Mouse (Mus musculus): ENCODE data around the gene Adam19. TPM values are rescaled to one million over a fixed set of nuclear protein-coding genes. Genes with fewer than 3 reads are reported as not detected.

The Adam19 gene
- polyA plus RNA-seq, 1 experiment, result 21.3 TPM

DNA sequence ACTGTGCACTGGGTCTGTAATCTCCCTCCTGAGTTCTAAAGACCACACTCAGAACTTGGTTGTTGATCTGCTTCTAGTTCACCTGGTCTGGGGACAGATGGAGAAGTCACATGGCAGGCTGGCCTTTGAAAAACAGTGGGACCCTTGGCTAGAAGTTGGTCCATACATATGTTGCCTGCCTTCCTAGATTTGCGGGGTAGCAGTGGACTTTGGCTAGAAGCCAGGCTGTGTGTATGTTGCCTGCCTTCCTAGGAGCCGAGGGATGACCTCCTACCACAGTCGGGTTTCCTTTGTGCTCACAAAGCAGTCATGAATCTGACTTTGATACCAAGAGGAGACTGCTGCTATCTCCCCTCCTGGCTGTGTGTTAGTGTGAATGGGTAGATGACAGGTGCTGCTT is 41.3 kb downstream of the Adam19 start:
- H3K36me3 ChIP-seq (ENCODE audit: control insufficient read depth, insufficient read depth, low read length), result peaks cover 17% of the 10 kb centered on the region
- no peaks in the 10 kb centered on the region for H3K4me1 ChIP-seq (ENCODE audit: control insufficient read depth, insufficient read depth, insufficient read length)
- H3K4me3 ChIP-seq (ENCODE audit: extremely low read depth, insufficient read depth, insufficient read length), result no peak overlapping the region
- no peaks in the 10 kb centered on the region for H3K27me3 ChIP-seq (ENCODE audit: control insufficient read depth, insufficient read depth, low read length)
- no peak overlapping the region for H3K27ac ChIP-seq (ENCODE audit: insufficient read depth, low read length)
- TF ChIP-seq CTCF (IDR thresholded peaks at IDR 0.05; ENCODE audit: extremely low read depth, insufficient read depth, insufficient read length, insufficient replicate concordance), result no peak
- DNase-seq (ENCODE audit: low read depth in 1 of 2, low spot score in 2 of 2), result no peak
- 88% methylated on average over 3 of the region's 3 CpGs for WGBS

DNA sequence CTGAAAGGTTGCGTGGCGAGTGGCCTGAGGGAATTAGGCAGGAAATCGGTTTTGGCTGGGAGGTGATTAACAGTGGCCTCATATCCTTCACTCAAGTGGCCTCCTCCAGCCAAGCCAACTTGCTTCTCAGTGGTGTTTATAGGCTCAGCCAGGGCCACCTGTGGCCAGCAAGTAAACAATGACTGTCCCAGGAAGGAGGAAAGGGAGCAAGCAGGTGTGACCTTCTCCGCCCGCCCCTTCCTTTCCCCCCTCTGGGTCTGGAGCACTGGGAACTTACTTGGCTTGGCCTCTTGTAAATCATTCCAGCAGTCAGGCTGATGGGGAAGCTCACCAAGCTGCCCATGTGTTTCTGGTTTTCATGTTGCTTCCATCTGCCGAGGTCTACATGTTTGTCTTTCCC is 46.3 kb downstream of the Adam19 start:
- no peaks in the 10 kb centered on the region for H3K27me3 ChIP-seq (ENCODE audit: control insufficient read depth, insufficient read depth, low read length)
- no peak overlapping the region for H3K4me3 ChIP-seq (ENCODE audit: extremely low read depth, insufficient read depth, insufficient read length)
- WGBS, result 80% methylated on average over 5 of the region's 6 CpGs
- H3K27ac ChIP-seq (ENCODE audit: insufficient read depth, low read length), result no peak overlapping the region
- DNase-seq (ENCODE audit: low read depth in 1 of 2, low spot score in 2 of 2), result no peak
- TF ChIP-seq POLR2A (IDR thresholded peaks at IDR 0.05; ENCODE audit: low read depth, low read length) (no peak), CTCF (IDR thresholded peaks at IDR 0.05; ENCODE audit: extremely low read depth, insufficient read depth, insufficient read length, insufficient replicate concordance) (no peak)
- no peaks in the 10 kb centered on the region for H3K4me1 ChIP-seq (ENCODE audit: control insufficient read depth, insufficient read depth, insufficient read length)
- peaks cover 13% of the 10 kb centered on the region for H3K36me3 ChIP-seq (ENCODE audit: control insufficient read depth, insufficient read depth, low read length)

DNA sequence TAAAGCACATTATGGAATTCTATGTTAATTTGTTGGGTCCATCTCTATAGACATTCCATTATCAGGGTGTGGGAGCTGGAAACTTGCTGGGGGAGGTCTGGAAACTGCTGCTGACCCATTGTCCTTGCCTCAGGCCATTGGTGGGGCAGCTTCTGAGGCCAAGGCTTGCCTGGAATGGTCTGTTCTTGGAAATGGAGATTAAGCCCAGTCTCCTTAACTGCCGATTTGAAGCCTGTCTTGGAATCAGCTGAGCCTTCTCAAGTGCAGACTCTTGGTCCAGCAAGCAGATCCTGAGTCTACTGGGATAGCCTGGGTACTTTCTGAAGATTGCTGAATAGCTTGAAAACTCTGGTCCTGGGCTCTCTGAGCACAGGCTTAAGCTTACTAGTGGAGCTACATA is 51.3 kb downstream of the Adam19 start:
- Histone ChIP-seq H3K27ac (ENCODE audit: insufficient read depth, low read length) (no peak overlapping the region), H3K4me1 (ENCODE audit: control insufficient read depth, insufficient read depth, insufficient read length) (no peaks in the 10 kb centered on the region; the same call in 1 of the 2 replicates), H3K36me3 (ENCODE audit: control insufficient read depth, insufficient read depth, low read length) (peaks cover 1% of the 10 kb centered on the region; the same call in 1 of the 2 replicates), H3K27me3 (ENCODE audit: control insufficient read depth, insufficient read depth, low read length) (no peaks in the 10 kb centered on the region), H3K4me3 (ENCODE audit: extremely low read depth, insufficient read depth, insufficient read length) (no peak overlapping the region)
- DNase-seq (ENCODE audit: low read depth in 1 of 2, low spot score in 2 of 2), result no peak
- TF ChIP-seq CTCF (IDR thresholded peaks at IDR 0.05; ENCODE audit: extremely low read depth, insufficient read depth, insufficient read length, insufficient replicate concordance), result no peak
- no peak for TF ChIP-seq POLR2A (IDR thresholded peaks at IDR 0.05; ENCODE audit: low read depth, low read length)
- WGBS, result 88% methylated on average over 1 of the region's 1 CpGs

DNA sequence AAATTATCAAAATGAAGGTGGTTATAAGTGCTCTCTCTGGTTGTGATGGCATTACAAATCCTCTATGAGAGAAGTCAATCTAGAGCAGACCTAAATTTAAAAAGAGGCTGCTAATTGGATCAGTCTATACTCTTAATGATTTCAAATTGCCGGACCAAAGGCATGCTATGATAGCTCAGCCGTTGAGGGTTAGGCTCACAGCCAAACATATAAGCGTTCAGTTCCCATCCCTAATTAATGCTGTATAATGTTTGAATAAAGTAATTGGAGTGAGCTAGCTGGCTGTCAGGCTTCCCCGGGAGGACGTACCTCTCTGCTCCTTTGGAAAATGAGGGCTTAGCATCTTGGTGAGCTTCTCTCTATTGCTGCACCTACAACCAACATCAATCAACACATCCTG is 53.4 kb downstream of the Adam19 start:
- no peak for TF ChIP-seq POLR2A (IDR thresholded peaks at IDR 0.05; ENCODE audit: low read depth, low read length)
- TF ChIP-seq CTCF (IDR thresholded peaks at IDR 0.05; ENCODE audit: extremely low read depth, insufficient read depth, insufficient read length, insufficient replicate concordance), result no peak
- Histone ChIP-seq H3K4me3 (ENCODE audit: extremely low read depth, insufficient read depth, insufficient read length) (no peak overlapping the region), H3K27me3 (ENCODE audit: control insufficient read depth, insufficient read depth, low read length) (no peaks in the 10 kb centered on the region), H3K27ac (ENCODE audit: insufficient read depth, low read length) (no peak overlapping the region), H3K36me3 (ENCODE audit: control insufficient read depth, insufficient read depth, low read length) (peaks cover 7% of the 10 kb centered on the region; the same call in 1 of the 2 replicates), H3K4me1 (ENCODE audit: control insufficient read depth, insufficient read depth, insufficient read length) (no peaks in the 10 kb centered on the region; the same call in 1 of the 2 replicates)
- DNase-seq (ENCODE audit: low read depth in 1 of 2, low spot score in 2 of 2), result no peak
- 91% methylated on average over 5 of the region's 5 CpGs for WGBS

DNA sequence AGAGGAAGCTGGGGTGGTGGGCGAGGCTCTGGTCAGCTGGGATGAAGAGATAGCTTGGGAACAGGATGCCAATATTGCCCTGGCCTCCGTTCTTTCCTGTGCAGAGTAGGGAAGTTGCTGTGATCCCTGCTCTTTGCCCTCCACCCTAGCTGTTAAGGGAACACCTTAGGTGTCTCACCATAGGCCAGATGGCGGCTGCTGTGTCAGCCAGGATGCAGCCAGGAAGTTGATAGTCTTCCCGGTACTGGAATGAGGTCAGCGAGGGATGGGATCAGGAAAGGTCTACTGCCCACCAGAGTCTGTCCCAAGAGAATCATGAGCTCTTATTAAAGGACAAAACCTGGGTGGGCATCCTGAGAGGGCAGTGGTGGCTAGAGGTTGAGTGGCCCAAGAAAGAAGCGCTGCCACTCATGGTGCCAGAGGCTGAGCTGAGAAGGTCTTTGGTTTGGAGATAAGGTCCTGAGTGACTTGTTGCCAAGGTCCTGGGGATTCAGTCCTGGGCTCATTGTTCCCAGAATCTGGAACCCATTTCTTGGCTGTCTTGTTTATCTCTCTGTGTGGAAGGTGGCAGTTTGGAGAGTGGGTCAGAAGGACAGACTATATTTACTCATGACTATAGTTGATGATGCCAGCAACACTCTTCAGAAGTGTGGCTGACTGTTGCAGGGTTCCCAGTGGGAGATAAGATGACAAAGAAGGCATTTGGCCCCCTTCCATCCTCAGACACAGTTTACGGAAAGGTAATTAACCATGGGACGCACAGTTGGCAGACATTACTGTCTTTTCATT is 54.6 kb downstream of the Adam19 start:
- peaks cover 7% of the 10 kb centered on the region; the same call in 1 of the 2 replicates for H3K36me3 ChIP-seq (ENCODE audit: control insufficient read depth, insufficient read depth, low read length)
- H3K4me3 ChIP-seq (ENCODE audit: extremely low read depth, insufficient read depth, insufficient read length), result no peak overlapping the region
- H3K4me1 ChIP-seq (ENCODE audit: control insufficient read depth, insufficient read depth, insufficient read length), result no peaks in the 10 kb centered on the region; the same call in 1 of the 2 replicates
- 74% methylated on average over 8 of the region's 8 CpGs for WGBS
- DNase-seq (ENCODE audit: low read depth in 1 of 2, low spot score in 2 of 2), result no peak
- H3K27ac ChIP-seq (ENCODE audit: insufficient read depth, low read length), result no peak overlapping the region
- H3K27me3 ChIP-seq (ENCODE audit: control insufficient read depth, insufficient read depth, low read length), result no peaks in the 10 kb centered on the region
- no peak for TF ChIP-seq POLR2A (IDR thresholded peaks at IDR 0.05; ENCODE audit: low read depth, low read length)
- TF ChIP-seq CTCF (IDR thresholded peaks at IDR 0.05; ENCODE audit: extremely low read depth, insufficient read depth, insufficient read length, insufficient replicate concordance), result no peak

DNA sequence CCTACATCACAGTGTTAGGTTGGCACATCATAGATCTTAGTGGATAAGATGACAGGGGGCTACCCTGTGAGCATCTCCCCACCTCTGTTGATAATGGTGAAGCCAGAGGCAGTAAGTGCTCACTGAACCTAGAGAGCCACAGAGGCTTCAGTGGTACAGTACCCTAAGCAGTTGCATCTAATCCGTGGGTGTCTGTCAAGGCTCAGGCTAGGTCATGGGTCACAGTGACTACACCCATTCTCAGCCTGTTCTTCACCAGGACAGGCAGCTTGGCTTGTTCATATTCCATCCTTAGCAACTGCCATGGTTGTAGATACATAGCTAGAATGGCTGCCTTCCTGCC is 55.1 kb downstream of the Adam19 start:
- 90% methylated on average over 1 of the region's 1 CpGs for WGBS
- DNase-seq (ENCODE audit: low read depth in 1 of 2, low spot score in 2 of 2), result no peak
- Histone ChIP-seq H3K36me3 (ENCODE audit: control insufficient read depth, insufficient read depth, low read length) (peaks cover 7% of the 10 kb centered on the region; the same call in 1 of the 2 replicates), H3K27ac (ENCODE audit: insufficient read depth, low read length) (no peak overlapping the region), H3K27me3 (ENCODE audit: control insufficient read depth, insufficient read depth, low read length) (no peaks in the 10 kb centered on the region), H3K4me1 (ENCODE audit: control insufficient read depth, insufficient read depth, insufficient read length) (no peaks in the 10 kb centered on the region; the same call in 1 of the 2 replicates), H3K4me3 (ENCODE audit: extremely low read depth, insufficient read depth, insufficient read length) (no peak overlapping the region)
- no peak for TF ChIP-seq POLR2A (IDR thresholded peaks at IDR 0.05; ENCODE audit: low read depth, low read length)
- no peak for TF ChIP-seq CTCF (IDR thresholded peaks at IDR 0.05; ENCODE audit: extremely low read depth, insufficient read depth, insufficient read length, insufficient replicate concordance)

DNA sequence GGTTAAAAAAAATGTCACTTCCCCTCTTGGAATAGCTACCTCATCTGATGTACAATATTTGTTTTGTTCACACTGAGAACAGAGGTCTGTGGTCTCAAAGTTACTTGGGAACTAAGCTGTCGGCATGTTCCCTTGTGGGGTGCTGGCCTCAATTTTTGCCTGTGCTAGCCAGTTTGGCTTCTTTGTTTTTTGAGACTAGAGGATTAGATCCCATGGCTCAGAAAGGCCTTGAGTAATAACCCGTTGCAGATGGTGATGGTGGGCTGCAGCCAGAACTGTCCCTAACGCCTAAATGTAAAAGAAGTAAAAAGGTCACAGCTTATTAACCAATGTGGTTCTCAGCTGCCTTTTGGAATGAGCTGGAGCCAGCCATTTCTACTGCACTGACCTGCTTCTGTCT is 57.4 kb downstream of the Adam19 start:
- H3K4me1 ChIP-seq (ENCODE audit: control insufficient read depth, insufficient read depth, insufficient read length), result no peaks in the 10 kb centered on the region; the same call in 1 of the 2 replicates
- TF ChIP-seq POLR2A (IDR thresholded peaks at IDR 0.05; ENCODE audit: low read depth, low read length), result no peak
- no peak for TF ChIP-seq CTCF (IDR thresholded peaks at IDR 0.05; ENCODE audit: extremely low read depth, insufficient read depth, insufficient read length, insufficient replicate concordance)
- no peak for DNase-seq (ENCODE audit: low read depth in 1 of 2, low spot score in 2 of 2)
- 78% methylated on average over 3 of the region's 3 CpGs for WGBS
- peaks cover 7% of the 10 kb centered on the region; the same call in 1 of the 2 replicates for H3K36me3 ChIP-seq (ENCODE audit: control insufficient read depth, insufficient read depth, low read length)
- H3K4me3 ChIP-seq (ENCODE audit: extremely low read depth, insufficient read depth, insufficient read length), result no peak overlapping the region
- H3K27ac ChIP-seq (ENCODE audit: insufficient read depth, low read length), result no peak overlapping the region
- H3K27me3 ChIP-seq (ENCODE audit: control insufficient read depth, insufficient read depth, low read length), result no peaks in the 10 kb centered on the region
